Mouse (Mus musculus) thymus, adult 2 months (tissue): ENCODE results near the gene Mt1.

Source experiments
- CTCF ChIP-seq: fragments of 200-500 bp; IDR thresholded peaks from 2 replicates; pipeline ENCODE4 v1.5.1; 2012; ENCODE audit warnings: mild to moderate bottlenecking, control low read depth, low read length, moderate library complexity, borderline replicate concordance; ENCODE audit not compliant: control insufficient read depth, poor library complexity, insufficient read depth; ENCODE audit errors: extremely low read depth
- POLR2A ChIP-seq: fragments of 200-500 bp; IDR thresholded peaks from 2 replicates; pipeline ENCODE4 v1.6.1; 2012; ENCODE audit warnings: mild to moderate bottlenecking, low read length, control low read depth, moderate library complexity; ENCODE audit not compliant: control insufficient read depth, poor library complexity, insufficient read depth; ENCODE audit errors: extremely low read depth

DNA sequence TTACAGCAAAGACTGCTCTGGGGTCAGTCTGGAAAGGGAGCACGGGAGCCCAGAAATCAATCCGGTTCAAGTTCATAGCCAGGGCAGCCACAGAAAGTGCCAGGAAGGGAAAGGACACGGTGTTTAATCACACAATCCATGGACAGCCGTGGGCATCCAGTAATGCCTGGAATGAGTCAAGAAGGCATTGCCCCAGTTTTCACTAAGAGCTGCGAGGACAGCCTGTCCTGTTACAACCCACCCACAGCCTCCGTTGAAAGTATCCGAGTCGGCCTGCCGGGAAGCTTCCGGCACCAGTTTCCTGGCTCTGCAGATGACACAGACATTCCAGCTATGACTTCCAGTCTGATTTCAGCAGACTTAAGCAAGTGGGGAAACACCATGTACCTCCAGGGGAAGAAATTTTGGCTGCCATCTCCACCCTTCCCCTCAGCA lies 7.5 kb upstream of the Mt1 start:
- TF ChIP-seq POLR2A = no peak
- TF ChIP-seq CTCF = no peak
